Mouse (Mus musculus) cerebellum, adult 2 months (tissue): Measurements from ENCODE around the gene Eif4ebp2.

Source experiments
- CTCF ChIP-seq: fragments of 200-500 bp; IDR thresholded peaks from 2 replicates; pipeline ENCODE4 v1.5.1; 2011; ENCODE audit warnings: low read depth, mild to moderate bottlenecking, control low read depth, low read length, moderate library complexity, borderline replicate concordance; ENCODE audit not compliant: insufficient read depth
- POLR2A ChIP-seq: fragments of 200-500 bp; IDR thresholded peaks from 2 replicates; pipeline ENCODE4 v1.6.1; 2011; ENCODE audit warnings: low read length, control low read depth, borderline replicate concordance; ENCODE audit not compliant: insufficient read depth

GRCm38 (mm10) chr10:61410193-61410592, 42.3 kb downstream of the Eif4ebp2 start:
- TF ChIP-seq POLR2A (no peak), CTCF (no peak)
